Mouse (Mus musculus): ENCODE results near the gene Plscr3. TPM values are rescaled to one million over a fixed set of nuclear protein-coding genes. Genes with fewer than 3 reads are reported as not detected.
"Not testable (repeated sequence)": the region's sequence is repeated elsewhere in the genome, so short reads cannot be mapped to it uniquely, and the experiment has no call there.

The Plscr3 gene
- polyA plus RNA-seq, 1 experiment, result 34.2 TPM

DNA sequence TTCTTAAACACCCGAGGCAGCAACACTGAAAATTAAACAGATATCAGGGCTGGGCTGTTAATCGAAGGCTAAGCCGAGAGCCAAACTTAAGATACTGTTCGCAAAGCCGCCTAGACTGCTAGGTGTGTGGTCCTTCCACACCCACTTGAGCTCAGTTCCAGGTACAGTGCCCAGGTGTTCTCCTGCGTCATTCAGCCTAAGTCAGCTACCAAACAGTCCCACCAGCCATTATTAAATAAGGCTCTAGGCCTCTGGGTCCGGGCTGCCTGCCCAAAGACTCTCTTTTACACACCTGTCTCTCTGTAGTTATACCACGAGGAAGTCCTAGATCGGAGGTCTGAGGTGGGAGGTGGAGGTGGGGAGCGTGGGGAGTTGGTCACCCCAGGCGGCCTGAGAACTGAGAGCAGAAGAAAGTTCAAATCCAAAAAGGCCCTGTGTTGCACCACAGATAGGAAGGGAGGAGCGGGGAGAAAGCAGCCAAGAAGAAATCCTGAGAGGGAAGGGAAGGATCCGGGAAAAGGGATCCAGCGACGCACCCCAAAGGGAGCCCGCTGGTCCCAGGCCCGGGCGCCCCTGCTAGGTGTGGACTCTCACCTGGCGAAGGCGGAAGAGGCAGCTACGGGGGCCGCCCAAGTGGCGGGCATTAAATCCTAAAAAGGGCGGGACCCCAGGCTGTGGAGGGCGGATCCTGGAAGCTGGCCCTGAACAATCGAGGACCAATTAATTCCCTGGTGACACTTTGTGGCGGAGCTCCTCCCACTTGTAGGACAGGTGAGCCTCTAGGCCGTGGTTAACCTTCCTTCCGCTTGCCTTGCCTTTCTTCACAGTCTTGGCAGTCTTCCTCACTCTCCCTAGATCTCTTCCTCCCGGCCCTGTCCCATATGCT lies 12.2 kb downstream of the Plscr3 start, which contains the start of gene Tnk1:
Tnk1 (minus strand) TSS at position 618 of the 886 bp plus-strand sequence.
- Histone ChIP-seq H3K4me3 (replicated peaks; ENCODE audit: insufficient read depth, low read depth, low read length) (no peak within 1 kb of the TSS), H3K27ac (ENCODE audit: insufficient read depth, low read length) (no peak within 1 kb of the TSS), H3K4me1 (ENCODE audit: control insufficient read depth, insufficient read depth, low read length) (no peaks in the 10 kb centered on the region), H3K27me3 (ENCODE audit: control insufficient read depth, insufficient read depth, low read length) (no peaks in the 10 kb centered on the region)
- no peak for DNase-seq
- no peak for TF ChIP-seq CTCF (IDR thresholded peaks at IDR 0.05; ENCODE audit: borderline replicate concordance, insufficient read depth, low read depth, low read length)
- no peak for TF ChIP-seq POLR2A (IDR thresholded peaks at IDR 0.05; ENCODE audit: borderline replicate concordance, insufficient read depth, low read length)
- 37% methylated on average over 30 of the region's 30 CpGs for WGBS

DNA sequence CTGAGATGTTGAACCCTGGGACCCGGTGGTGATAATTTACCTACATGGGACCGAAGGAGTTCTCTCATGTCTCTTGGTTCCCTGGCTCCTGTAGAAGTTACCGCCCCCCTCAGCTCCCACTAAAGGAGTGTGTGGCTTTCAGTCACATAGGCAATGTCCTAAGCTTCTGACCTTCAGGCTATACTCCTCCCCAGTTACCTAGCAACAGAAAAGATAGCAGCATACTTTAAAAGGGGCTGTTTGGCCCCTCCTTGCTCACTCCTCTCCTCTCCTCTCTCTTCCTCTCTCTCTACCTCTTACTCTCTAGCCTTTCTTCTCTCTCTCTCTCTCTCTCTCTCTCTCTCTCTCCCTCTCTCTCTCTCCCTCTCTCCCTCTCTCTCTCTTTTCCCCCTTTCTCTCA lies 17.6 kb downstream of the Plscr3 start:
- not testable (repeated sequence) for H3K27me3 ChIP-seq (ENCODE audit: control insufficient read depth, insufficient read depth, low read length); H3K4me1 ChIP-seq (ENCODE audit: control insufficient read depth, insufficient read depth, low read length); H3K4me3 ChIP-seq (replicated peaks; ENCODE audit: insufficient read depth, low read depth, low read length); H3K27ac ChIP-seq (ENCODE audit: insufficient read depth, low read length); DNase-seq
- WGBS, result 82% methylated on average over 3 of the region's 3 CpGs

DNA sequence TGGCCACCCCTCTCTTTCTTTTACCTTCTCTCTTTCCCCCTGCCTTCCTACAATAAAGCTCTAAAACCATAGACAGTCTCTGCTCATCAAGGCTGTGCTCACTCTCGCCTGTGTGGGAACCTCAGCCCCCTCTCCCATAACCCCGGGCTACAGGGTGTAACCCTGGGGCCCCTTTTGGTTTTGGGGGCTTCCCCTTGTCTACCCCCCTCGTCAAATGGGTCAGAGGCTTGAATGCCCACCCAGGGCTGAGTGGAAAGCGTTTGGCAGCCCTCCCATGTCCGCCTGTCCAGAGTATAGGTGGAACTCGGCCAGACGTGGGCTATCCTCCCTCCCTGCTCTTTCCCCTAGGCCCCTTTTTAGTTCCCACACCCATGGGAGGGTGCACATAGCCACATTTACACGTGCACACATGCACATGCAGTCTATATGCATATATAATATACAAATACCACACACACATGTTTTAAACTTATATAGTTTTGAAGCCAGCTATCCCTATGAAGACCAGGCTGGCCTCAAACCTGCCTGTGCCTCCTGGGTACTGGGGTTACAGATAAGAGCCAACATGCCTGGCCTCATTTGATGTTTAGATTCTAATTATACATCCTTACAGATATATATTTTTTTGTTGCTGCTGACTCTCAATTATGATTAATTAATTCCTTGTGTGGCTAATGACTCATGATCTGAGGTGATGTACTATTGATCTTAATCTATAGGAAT lies 18.1 kb downstream of the Plscr3 start:
- H3K27me3 ChIP-seq (ENCODE audit: control insufficient read depth, insufficient read depth, low read length), result no peaks in the 10 kb centered on the region; the same call in 1 of the 2 replicates
- 20% methylated on average over 8 of the region's 8 CpGs for WGBS
- no peak overlapping the region for H3K4me3 ChIP-seq (replicated peaks; ENCODE audit: insufficient read depth, low read depth, low read length)
- no peak for TF ChIP-seq POLR2A (IDR thresholded peaks at IDR 0.05; ENCODE audit: borderline replicate concordance, insufficient read depth, low read length)
- no peak for TF ChIP-seq CTCF (IDR thresholded peaks at IDR 0.05; ENCODE audit: borderline replicate concordance, insufficient read depth, low read depth, low read length)
- H3K4me1 ChIP-seq (ENCODE audit: control insufficient read depth, insufficient read depth, low read length), result no peaks in the 10 kb centered on the region
- no peak for DNase-seq
- no peak overlapping the region for H3K27ac ChIP-seq (ENCODE audit: insufficient read depth, low read length)

GRCm38 (mm10) chr11:69865561-69865960 lies 19.4 kb downstream of the Plscr3 start:
- Histone ChIP-seq H3K4me3 (replicated peaks; ENCODE audit: insufficient read depth, low read depth, low read length) (no peak overlapping the region), H3K4me1 (ENCODE audit: control insufficient read depth, insufficient read depth, low read length) (no peaks in the 10 kb centered on the region), H3K27me3 (ENCODE audit: control insufficient read depth, insufficient read depth, low read length) (no peaks in the 10 kb centered on the region; the same call in 1 of the 2 replicates), H3K27ac (ENCODE audit: insufficient read depth, low read length) (no peak overlapping the region)
- TF ChIP-seq POLR2A (IDR thresholded peaks at IDR 0.05; ENCODE audit: borderline replicate concordance, insufficient read depth, low read length) (no peak), CTCF (IDR thresholded peaks at IDR 0.05; ENCODE audit: borderline replicate concordance, insufficient read depth, low read depth, low read length) (no peak)
- 79% methylated on average over 9 of the region's 9 CpGs for WGBS
- no peak for DNase-seq

DNA sequence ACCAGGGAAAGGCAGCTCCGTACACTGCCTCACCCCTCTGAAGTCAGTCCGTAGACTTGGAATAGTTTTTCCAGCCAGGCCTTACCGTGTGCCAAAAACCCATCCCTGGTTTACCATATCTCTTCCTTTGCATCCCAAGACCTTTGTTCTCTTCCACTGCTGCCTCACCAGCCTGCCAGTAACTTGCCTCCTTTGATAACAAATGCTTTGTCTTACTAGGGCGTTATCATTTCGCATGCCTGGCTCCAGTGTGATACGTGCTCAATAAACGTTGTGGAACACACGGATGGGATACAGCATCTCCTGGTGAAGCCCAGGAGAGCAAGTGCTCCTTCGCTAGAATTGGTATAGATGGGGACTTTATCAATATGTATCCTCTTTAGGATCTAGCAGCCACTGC lies 21.2 kb downstream of the Plscr3 start:
- H3K27me3 ChIP-seq (ENCODE audit: control insufficient read depth, insufficient read depth, low read length), result no peaks in the 10 kb centered on the region; the same call in 1 of the 2 replicates
- no peak overlapping the region for H3K27ac ChIP-seq (ENCODE audit: insufficient read depth, low read length)
- TF ChIP-seq CTCF (IDR thresholded peaks at IDR 0.05; ENCODE audit: borderline replicate concordance, insufficient read depth, low read depth, low read length) (no peak), POLR2A (IDR thresholded peaks at IDR 0.05; ENCODE audit: borderline replicate concordance, insufficient read depth, low read length) (no peak)
- no peak for DNase-seq
- no peaks in the 10 kb centered on the region for H3K4me1 ChIP-seq (ENCODE audit: control insufficient read depth, insufficient read depth, low read length)
- no peak overlapping the region for H3K4me3 ChIP-seq (replicated peaks; ENCODE audit: insufficient read depth, low read depth, low read length)
- 73% methylated on average over 9 of the region's 9 CpGs for whole genome bisulfite sequencing

- Histone ChIP-seq H3K4me3 (replicated peaks; ENCODE audit: insufficient read depth, low read depth, low read length) (no peak overlapping the region), H3K27ac (ENCODE audit: insufficient read depth, low read length) (no peak overlapping the region), H3K27me3 (ENCODE audit: control insufficient read depth, insufficient read depth, low read length) (no peaks in the 10 kb centered on the region; the same call in 1 of the 2 replicates), H3K4me1 (ENCODE audit: control insufficient read depth, insufficient read depth, low read length) (no peaks in the 10 kb centered on the region)
- no peak for TF ChIP-seq CTCF (IDR thresholded peaks at IDR 0.05; ENCODE audit: borderline replicate concordance, insufficient read depth, low read depth, low read length)
- no peak for TF ChIP-seq POLR2A (IDR thresholded peaks at IDR 0.05; ENCODE audit: borderline replicate concordance, insufficient read depth, low read length)
- WGBS, result 94% methylated on average over 2 of the region's 2 CpGs
- no peak for DNase-seq
These were observed 24.3 kb downstream of the Plscr3 start for GRCm38 (mm10) chr11:69870289-69871069.

DNA sequence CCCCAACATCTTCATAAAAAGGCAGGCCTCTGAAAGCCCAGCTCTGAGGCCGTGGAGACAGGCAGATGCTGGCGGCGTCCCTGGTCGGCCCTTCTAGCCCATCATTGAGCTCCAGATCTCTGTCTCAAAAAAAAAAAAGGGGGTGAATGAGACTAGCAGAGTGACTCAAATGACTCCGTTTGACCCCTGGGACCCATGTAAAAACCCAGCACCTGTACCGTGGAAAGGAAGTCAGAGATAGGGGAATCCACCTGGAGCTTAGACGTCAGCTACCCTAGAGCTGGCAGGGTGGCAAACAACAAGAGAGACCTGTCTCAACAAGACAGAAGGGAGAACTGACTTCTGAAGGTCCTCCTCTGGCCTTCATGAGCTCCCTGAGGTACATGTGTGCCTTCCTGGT lies 25.6 kb downstream of the Plscr3 start:
- Histone ChIP-seq H3K4me1 (ENCODE audit: control insufficient read depth, insufficient read depth, low read length) (no peaks in the 10 kb centered on the region), H3K27ac (ENCODE audit: insufficient read depth, low read length) (no peak overlapping the region), H3K4me3 (replicated peaks; ENCODE audit: insufficient read depth, low read depth, low read length) (no peak overlapping the region), H3K27me3 (ENCODE audit: control insufficient read depth, insufficient read depth, low read length) (no peaks in the 10 kb centered on the region; the same call in 1 of the 2 replicates)
- DNase-seq, result no peak
- 89% methylated on average over 7 of the region's 7 CpGs for WGBS
- no peak for TF ChIP-seq POLR2A (IDR thresholded peaks at IDR 0.05; ENCODE audit: borderline replicate concordance, insufficient read depth, low read length)
- no peak for TF ChIP-seq CTCF (IDR thresholded peaks at IDR 0.05; ENCODE audit: borderline replicate concordance, insufficient read depth, low read depth, low read length)

Measured in cerebellum, adult 2 months (tissue).